ENCODE assay signal across 14 mouse cellular contexts in the genomic region with DNA sequence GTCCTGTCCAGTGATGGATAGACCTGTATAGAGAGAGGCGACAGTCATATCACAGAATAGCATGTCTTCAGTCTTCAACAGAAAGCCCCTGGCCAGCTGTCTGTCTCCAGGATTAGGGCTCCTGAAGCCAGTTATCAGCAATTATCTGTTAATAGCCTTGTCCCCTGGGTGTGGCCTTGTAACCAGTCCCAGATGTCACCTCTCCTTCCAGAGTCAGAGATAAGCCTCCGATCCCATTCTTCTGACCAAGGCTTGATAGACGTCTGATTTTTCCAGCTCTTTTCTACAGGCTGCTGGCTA. TPM values are rescaled to one million over a fixed set of nuclear protein-coding genes. Genes with fewer than 3 reads are reported as not detected.
DNase-seq lines count a peak whose midpoint lies in the region; ATAC-seq and TF ChIP-seq lines count a peak whose summit lies in the region.
"Had no signal": no experiment of that assay in that cellular context is flagged by ENCODE, and none has a peak within 500 bp of the region (broad histone marks: within the 10 kb centered on the region; RNA-seq: fewer than 3 reads in every experiment).

No protein-coding gene starts in this region.

- no peak overlapping the region for H3K4me3 ChIP-seq in heart, embryonic 14.5 days (ENCODE audit: control insufficient read depth in 1 of 2, insufficient read depth in 1 of 2, low read depth in 1 of 2, low read length in 2 of 2)
- peak overlapping the region; percentile 88 for H3K4me3 ChIP-seq in spleen, adult 2 months (ENCODE audit: extremely low read depth, insufficient read depth, insufficient read length)
- no peak overlapping the region; the same call in 1 of the 2 replicates for H3K4me3 ChIP-seq in liver, adult 2 months (ENCODE audit: insufficient read depth, low read depth, low read length)
- H3K4me3 ChIP-seq in stomach, embryonic 16.5 days (replicated peaks; ENCODE audit: low read length) = peak overlapping the region; percentile 13; the same call in 1 of the 2 replicates
- H3K4me3 ChIP-seq: forebrain, embryonic 12.5 days had no signal

- H3K27me3 ChIP-seq in heart, embryonic 14.5 days (ENCODE audit: control insufficient read depth, insufficient read depth, low read length) = no peaks in the 10 kb centered on the region
- no peaks in the 10 kb centered on the region for H3K27me3 ChIP-seq in spleen, adult 2 months (ENCODE audit: control insufficient read depth, insufficient read depth, low read length)
- H3K27me3 ChIP-seq in liver, adult 2 months (ENCODE audit: control insufficient read depth, insufficient read depth, low read length) = no peaks in the 10 kb centered on the region
- H3K27me3 ChIP-seq in stomach, embryonic 16.5 days (ENCODE audit: control insufficient read depth, insufficient read depth, low read length) = no peaks in the 10 kb centered on the region

- 35% methylated on average over 3 of the region's 3 CpGs for WGBS in heart, embryonic 14.5 days
- 9% methylated on average over 3 of the region's 3 CpGs for WGBS in spleen, adult 2 months
- WGBS in liver, adult 2 months = 68% methylated on average over 3 of the region's 3 CpGs
- 51% methylated on average over 3 of the region's 3 CpGs for WGBS in stomach, embryonic 16.5 days

- TF ChIP-seq POLR2A in spleen, adult 2 months (IDR thresholded peaks at IDR 0.05; ENCODE audit: low read depth, low read length) = no peak
- no peak for TF ChIP-seq POLR2A in liver, adult 2 months (IDR thresholded peaks at IDR 0.05; ENCODE audit: extremely low read depth, insufficient read depth, low read length)

- TF ChIP-seq CTCF in spleen, adult 2 months (IDR thresholded peaks at IDR 0.05; ENCODE audit: extremely low read depth, insufficient read depth, insufficient read length, insufficient replicate concordance) = no peak
- TF ChIP-seq CTCF in liver, adult 2 months (IDR thresholded peaks at IDR 0.05; ENCODE audit: low read depth, low read length) = no peak

- no peaks in the 10 kb centered on the region for H3K79me2 ChIP-seq in liver, adult 2 months (ENCODE audit: control insufficient read depth, insufficient read depth, low read length)

- DNase-seq in heart, adult 8-10 months (ENCODE audit: low spot score) = no peak
- no peak for DNase-seq in spleen, adult 2 months (ENCODE audit: low read depth in 1 of 2, low spot score in 2 of 2)
- no peak for DNase-seq in spleen, postnatal 36 days (ENCODE audit: low spot score in 2 of 2)
- DNase-seq in liver, adult 2 months (ENCODE audit: extremely low read depth, low read depth, low spot score) = no peak
- no peak for DNase-seq in left cerebral cortex, adult 9 months (ENCODE audit: low spot score in 2 of 2)
- no peak for DNase-seq in thymus, postnatal 0 days (ENCODE audit: low spot score)
- DNase-seq: cerebellum, postnatal 14 days; heart, postnatal 14 days; thymus, postnatal 25 days had no signal

- peaks cover 11% of the 10 kb centered on the region for H3K36me3 ChIP-seq in heart, embryonic 14.5 days (ENCODE audit: control insufficient read depth, insufficient read depth, low read length)
- H3K36me3 ChIP-seq in spleen, adult 2 months (ENCODE audit: control insufficient read depth, insufficient read depth, low read length) = peaks cover 34% of the 10 kb centered on the region
- no peaks in the 10 kb centered on the region for H3K36me3 ChIP-seq in liver, adult 2 months (ENCODE audit: control insufficient read depth, insufficient read depth, low read length)
- no peaks in the 10 kb centered on the region for H3K36me3 ChIP-seq in stomach, embryonic 16.5 days (ENCODE audit: control insufficient read depth, insufficient read depth, low read length)
- H3K36me3 ChIP-seq: forebrain, embryonic 12.5 days had no signal

- H3K9me3 ChIP-seq in heart, embryonic 14.5 days (ENCODE audit: control insufficient read depth, low read length) = no peaks in the 10 kb centered on the region
- no peaks in the 10 kb centered on the region for H3K9me3 ChIP-seq in stomach, embryonic 16.5 days (replicated peaks; ENCODE audit: control insufficient read depth, low read length)
- H3K9me3 ChIP-seq: forebrain, embryonic 12.5 days; limb, embryonic 13.5 days had no signal

- peaks cover 5% of the 10 kb centered on the region in 2 experiments; a peak in 3 of 4 replicates for H3K4me1 ChIP-seq in heart, embryonic 14.5 days (ENCODE audit: control insufficient read depth in 2 of 2, insufficient read depth in 2 of 2, low read length in 2 of 2)
- H3K4me1 ChIP-seq in spleen, adult 2 months (ENCODE audit: control insufficient read depth, insufficient read depth, insufficient read length) = peaks cover 25% of the 10 kb centered on the region
- H3K4me1 ChIP-seq in liver, adult 2 months (ENCODE audit: control insufficient read depth, insufficient read depth, low read length) = no peaks in the 10 kb centered on the region; the same call in none of the 2 replicates
- H3K4me1 ChIP-seq in stomach, embryonic 16.5 days (ENCODE audit: control insufficient read depth, insufficient read depth, low read length) = peaks cover 8% of the 10 kb centered on the region

- no peak overlapping the region for H3K9ac ChIP-seq in heart, embryonic 14.5 days (ENCODE audit: low read length)
- no peak overlapping the region; the same call in 1 of the 2 replicates for H3K9ac ChIP-seq in liver, adult 2 months (ENCODE audit: low read depth, low read length)
- H3K9ac ChIP-seq in stomach, embryonic 16.5 days (ENCODE audit: low read length) = no peak overlapping the region
- H3K9ac ChIP-seq: forebrain, embryonic 12.5 days; limb, embryonic 13.5 days had no signal

- peak overlapping the region; percentile 25; the same call in 1 of the 2 replicates for H3K4me2 ChIP-seq in heart, embryonic 14.5 days (ENCODE audit: low read length)
- peak overlapping the region; percentile 64 for H3K4me2 ChIP-seq in stomach, embryonic 16.5 days (ENCODE audit: low read depth, low read length)
- H3K4me2 ChIP-seq: forebrain, embryonic 12.5 days had no signal

- ATAC-seq in heart, embryonic 14.5 days (ENCODE audit: insufficient number of reproducible peaks, insufficient read depth, low FRiP score, low read depth) = no peak
- ATAC-seq in stomach, embryonic 16.5 days (ENCODE audit: insufficient read depth, low FRiP score) = no peak

- H3K27ac ChIP-seq in heart, embryonic 14.5 days (replicated peaks in 1 of 2; ENCODE audit: control insufficient read depth in 1 of 2, insufficient read depth in 1 of 2, low read depth in 2 of 2, low read length in 2 of 2) = no peak overlapping the region
- peak overlapping the region; percentile 96 for H3K27ac ChIP-seq in spleen, adult 2 months (ENCODE audit: insufficient read depth, low read length)
- 0 out of 2 replicates have a peak overlapping the region, but pooled peaks have one; percentile 36 for H3K27ac ChIP-seq in liver, adult 2 months (replicated peaks; ENCODE audit: insufficient read depth, low read depth, low read length)
- H3K27ac ChIP-seq in stomach, embryonic 16.5 days (ENCODE audit: low read length) = no peak overlapping the region
- H3K27ac ChIP-seq: forebrain, embryonic 12.5 days; limb, embryonic 13.5 days had no signal

RNA-seq across cellular contexts. Expression of gene Apobec3, which starts 2.3 kb away (rescaled TPM):
- polyA plus RNA-seq in heart, embryonic 14.5 days (2014; fragmentation: Nextera tagmentation; extraction: Ambion mirVana) = 12.9 and 13.3 TPM in 2 replicates
- total RNA-seq in heart, adult 8-10 months (2022) = 1 to 10 TPM; 7.2 to 8.4 (median 8.0) TPM
- polyA plus RNA-seq in spleen, adult 2 months (2012; rRNA removed) = 99.9 and 104 TPM in 2 replicates
- total RNA-seq in liver, adult 2 months (2014; rRNA removed) = 2.6 and 3.6 TPM in 2 replicates
- polyA plus RNA-seq in liver, adult 2 months (2012; rRNA removed) = 1.5 and 2.4 TPM in 2 replicates
- 31.5 and 31.9 TPM in 2 replicates for polyA plus RNA-seq in stomach, embryonic 16.5 days (2015; fragmentation: Nextera tagmentation; extraction: Ambion mirVana)
- polyA plus RNA-seq in thymus, postnatal 0 days (2015; fragmentation: Nextera tagmentation; extraction: Ambion mirVana) = 149 and 159 TPM in 2 replicates

RNA-seq across cellular contexts. Expression of gene Cbx6, which starts 59.3 kb away (rescaled TPM):
- 23.1 and 33.0 TPM in 2 replicates for polyA plus RNA-seq in heart, embryonic 14.5 days (2014; fragmentation: Nextera tagmentation; extraction: Ambion mirVana)
- 10 to 100 TPM; 15.5 to 20.3 (median 18.9) TPM for total RNA-seq in heart, adult 8-10 months (2022)
- 24.4 and 33.6 TPM in 2 replicates for polyA plus RNA-seq in spleen, adult 2 months (2012; rRNA removed)
- total RNA-seq in liver, adult 2 months (2014; rRNA removed) = 1.2 and 1.8 TPM in 2 replicates
- 2.9 and 3.7 TPM in 2 replicates for polyA plus RNA-seq in liver, adult 2 months (2012; rRNA removed)
- polyA plus RNA-seq in stomach, embryonic 16.5 days (2015; fragmentation: Nextera tagmentation; extraction: Ambion mirVana) = 75.6 and 77.2 TPM in 2 replicates
- 54.9 and 55.9 TPM in 2 replicates for polyA plus RNA-seq in thymus, postnatal 0 days (2015; fragmentation: Nextera tagmentation; extraction: Ambion mirVana)

RNA-seq across cellular contexts. Expression of gene Npcd, which starts 59.7 kb away (rescaled TPM):
- polyA plus RNA-seq in heart, embryonic 14.5 days (2014; fragmentation: Nextera tagmentation; extraction: Ambion mirVana) = 0.54 TPM in 1 of 2 replicates, not detected in the other
- under 1 TPM in 3 of 4 experiments, not detected in 1; 0.33 to 0.69 (median 0.47) TPM for total RNA-seq in heart, adult 8-10 months (2022)
- 0.13 and 0.68 TPM in 2 replicates for polyA plus RNA-seq in spleen, adult 2 months (2012; rRNA removed)
- not detected in 2 replicates for total RNA-seq in liver, adult 2 months (2014; rRNA removed)
- polyA plus RNA-seq in liver, adult 2 months (2012; rRNA removed) = 0.26 TPM in 1 of 2 replicates, not detected in the other
- 0.19 TPM in 1 of 2 replicates, not detected in the other for polyA plus RNA-seq in stomach, embryonic 16.5 days (2015; fragmentation: Nextera tagmentation; extraction: Ambion mirVana)
- not detected in 2 replicates for polyA plus RNA-seq in thymus, postnatal 0 days (2015; fragmentation: Nextera tagmentation; extraction: Ambion mirVana)
- total RNA-seq: monocyte, adult 5-6 weeks had no signal

Comparison
In these comparisons a context has a peak if more than half of its experiments do, and no peak if none do; other contexts are left out.
1. H3K27ac ChIP-seq: peak in spleen, adult 2 months (single experiment) and liver, adult 2 months (single experiment); none in heart, embryonic 14.5 days (0 of 2) and stomach, embryonic 16.5 days (single experiment).
2. H3K4me3 ChIP-seq: peak in spleen, adult 2 months (single experiment) and stomach, embryonic 16.5 days (single experiment); none in heart, embryonic 14.5 days (0 of 2) and liver, adult 2 months (single experiment).